ENCODE assay signal across 9 mouse cellular contexts in genomic region chr5:23993553-23993894, GRCm38 (mm10). TPM values are rescaled to one million over a fixed set of nuclear protein-coding genes. Genes with fewer than 3 reads are reported as not detected.
A peak's percentile ranks its signal among the peaks of the same experiment; 100 is the strongest.
DNase-seq lines count a peak whose midpoint lies in the region; ATAC-seq and TF ChIP-seq lines count a peak whose summit lies in the region.
"Had no signal": no experiment of that assay in that cellular context is flagged by ENCODE, and none has a peak within 500 bp of the region (broad histone marks: within the 10 kb centered on the region; RNA-seq: fewer than 3 reads in every experiment).

No protein-coding gene starts in this region.

- H3K4me1 ChIP-seq in forebrain, embryonic 12.5 days: peaks cover 29% of the 10 kb centered on the region
- peaks cover 9% of the 10 kb centered on the region for H3K4me1 ChIP-seq in hindbrain, embryonic 16.5 days (ENCODE audit: control insufficient read depth, insufficient read depth, low read depth, low read length)
- peaks cover 17% of the 10 kb centered on the region for H3K4me1 ChIP-seq in neural tube, embryonic 14.5 days (ENCODE audit: control insufficient read depth, insufficient read depth, low read length)

- peak overlapping the region; percentile 47; the same call in 1 of the 2 replicates for H3K27ac ChIP-seq in left cerebral cortex, adult 2 months
- H3K27ac ChIP-seq in forebrain, embryonic 12.5 days: peak overlapping the region; percentile 83
- peak overlapping the region; percentile 59 for H3K27ac ChIP-seq in hindbrain, embryonic 16.5 days (ENCODE audit: low read depth, low read length)
- peak overlapping the region; percentile 66 for H3K27ac ChIP-seq in neural tube, embryonic 14.5 days (ENCODE audit: low read depth, low read length)
- H3K27ac ChIP-seq: liver, embryonic 13.5 days had no signal

- H3K4me3 ChIP-seq in left cerebral cortex, adult 2 months: no peak overlapping the region
- H3K4me3 ChIP-seq in forebrain, embryonic 12.5 days (replicated peaks): no peak overlapping the region
- no peak overlapping the region for H3K4me3 ChIP-seq in hindbrain, embryonic 16.5 days (ENCODE audit: low read length)
- no peak overlapping the region for H3K4me3 ChIP-seq in neural tube, embryonic 14.5 days (ENCODE audit: low read depth, low read length)
- H3K4me3 ChIP-seq: liver, embryonic 13.5 days had no signal

- DNase-seq in left cerebral cortex, adult 2 months (ENCODE audit: extremely low spot score in 1 of 2, low spot score in 2 of 2): no peak
- no peak for DNase-seq in left cerebral cortex, postnatal 25 days (ENCODE audit: low spot score in 2 of 2)
- no peak for DNase-seq in left cerebral cortex, adult 8-10 months (ENCODE audit: low spot score in 2 of 2)
- DNase-seq in B cell, adult 2 months: no peak
- DNase-seq: liver, embryonic 13.5 days had no signal

- H3K27me3 ChIP-seq in forebrain, embryonic 12.5 days: no peaks in the 10 kb centered on the region
- no peaks in the 10 kb centered on the region for H3K27me3 ChIP-seq in hindbrain, embryonic 16.5 days (replicated peaks; ENCODE audit: control insufficient read depth, insufficient read depth, low read length)
- no peaks in the 10 kb centered on the region for H3K27me3 ChIP-seq in neural tube, embryonic 14.5 days (ENCODE audit: control insufficient read depth, insufficient read depth, low read length)
- H3K27me3 ChIP-seq: liver, embryonic 13.5 days; Patski had no signal

- no peak overlapping the region for H3K9ac ChIP-seq in forebrain, embryonic 12.5 days
- H3K9ac ChIP-seq in hindbrain, embryonic 16.5 days (ENCODE audit: low read depth, low read length): no peak overlapping the region
- H3K9ac ChIP-seq in neural tube, embryonic 14.5 days (replicated peaks; ENCODE audit: low read depth, low read length): no peak overlapping the region
- H3K9ac ChIP-seq: liver, embryonic 13.5 days had no signal

- ATAC-seq in forebrain, embryonic 12.5 days (ENCODE audit: low FRiP score): no peak
- peak; percentile 50 for ATAC-seq in hindbrain, embryonic 16.5 days
- peak; percentile 56; the same call in 1 of the 2 replicates for ATAC-seq in neural tube, embryonic 14.5 days (ENCODE audit: low read depth)

- WGBS in forebrain, embryonic 12.5 days: 17% methylated on average over 2 of the region's 2 CpGs
- 10% methylated on average over 2 of the region's 2 CpGs for WGBS in hindbrain, embryonic 16.5 days
- 24% methylated on average over 2 of the region's 2 CpGs for WGBS in neural tube, embryonic 14.5 days

- no peaks in the 10 kb centered on the region for H3K9me3 ChIP-seq in forebrain, embryonic 12.5 days
- H3K9me3 ChIP-seq in hindbrain, embryonic 16.5 days (ENCODE audit: control insufficient read depth, low read length): no peaks in the 10 kb centered on the region
- H3K9me3 ChIP-seq in neural tube, embryonic 14.5 days (ENCODE audit: control insufficient read depth, low read length): no peaks in the 10 kb centered on the region
- H3K9me3 ChIP-seq: liver, embryonic 13.5 days had no signal

- intact Hi-C loops in left cerebral cortex, adult 2 months (cut with DNase I): no loop called here
- intact Hi-C loops in left cerebral cortex, postnatal 25 days (cut with DNase I): no loop called here

- peaks cover 7% of the 10 kb centered on the region for H3K36me3 ChIP-seq in forebrain, embryonic 12.5 days (replicated peaks)
- H3K36me3 ChIP-seq in hindbrain, embryonic 16.5 days (ENCODE audit: control insufficient read depth, insufficient read depth, low read length): peaks cover under 1% of the 10 kb centered on the region; the same call in 1 of the 2 replicates
- no peaks in the 10 kb centered on the region for H3K36me3 ChIP-seq in neural tube, embryonic 14.5 days (ENCODE audit: control insufficient read depth, insufficient read depth, low read length)

- peak overlapping the region; percentile 19 for H3K4me2 ChIP-seq in forebrain, embryonic 12.5 days
- no peak overlapping the region for H3K4me2 ChIP-seq in hindbrain, embryonic 16.5 days (ENCODE audit: low read length)
- H3K4me2 ChIP-seq in neural tube, embryonic 14.5 days (ENCODE audit: low read depth, low read length): no peak overlapping the region
- H3K4me2 ChIP-seq: liver, embryonic 13.5 days had no signal

- no peak for TF ChIP-seq CTCF in left cerebral cortex, adult 2 months (IDR thresholded peaks at IDR 0.05)

RNA-seq across cellular contexts. Expression of gene Fam126a, which starts 37.0 kb away (rescaled TPM):
- total RNA-seq in left cerebral cortex, adult 2 months (2021): 10 to 100 TPM; 14.9 to 19.6 TPM
- total RNA-seq in left cerebral cortex, postnatal 25 days (2021): 10 to 100 TPM; 16.4 to 17.6 TPM
- 52.3 and 55.8 TPM in 2 replicates for polyA plus RNA-seq in forebrain, embryonic 12.5 days (2016; fragmentation: Nextera tagmentation; extraction: Ambion mirVana)
- 24.0 and 31.0 TPM in 2 replicates for polyA plus RNA-seq in hindbrain, embryonic 16.5 days (2015; fragmentation: Nextera tagmentation; extraction: Ambion mirVana)
- polyA plus RNA-seq in neural tube, embryonic 14.5 days (2014; fragmentation: Nextera tagmentation; extraction: Ambion mirVana): 31.1 and 42.3 TPM in 2 replicates
- 10 to 100 TPM; 17.3 to 20.5 (median 18.6) TPM for total RNA-seq in left cerebral cortex, adult 8-10 months (2022)
